Mouse (Mus musculus) 3T3-L1 (cell line): ENCODE data around the gene Agpat3.
A peak's percentile ranks its signal among the peaks of the same experiment; 100 is the strongest.
"Not testable (repeated sequence)": the region's sequence is repeated elsewhere in the genome, so short reads cannot be mapped to it uniquely, and the experiment has no call there.

Experiments used
- DNase-seq: peaks from one replicate; pipeline ENCODE4 v3.0.0-alpha.2; 2015; ENCODE audit warnings: low read depth, low spot score

The Agpat3 gene

GRCm38 (mm10) chr10:78361951-78362350, 9.7 kb upstream of the Agpat3 start:
- DNase-seq, result peak; percentile 7

GRCm38 (mm10) chr10:78360290-78360711, 8.0 kb upstream of the Agpat3 start:
- peak; percentile 93 for DNase-seq

- not testable (repeated sequence) for DNase-seq
Observed at GRCm38 (mm10) chr10:78358999-78359398, 6.7 kb upstream of the Agpat3 start.

- no peak for DNase-seq
Observed at GRCm38 (mm10) chr10:78358266-78358665, 6.0 kb upstream of the Agpat3 start.

- DNase-seq, result no peak
Observed at GRCm38 (mm10) chr10:78357742-78358141, 5.5 kb upstream of the Agpat3 start.

- peak; percentile 46 for DNase-seq
Observed at GRCm38 (mm10) chr10:78355931-78356593, 3.8 kb upstream of the Agpat3 start.

- no peak for DNase-seq
Observed at GRCm38 (mm10) chr10:78353196-78353595, 907 bp upstream of the Agpat3 start.

- DNase-seq, result no peak
Observed at GRCm38 (mm10) chr10:78352666-78353030, 359 bp upstream of the Agpat3 start.

GRCm38 (mm10) chr10:78351564-78351886, 764 bp downstream of the Agpat3 start:
- DNase-seq, result peak; percentile 20

GRCm38 (mm10) chr10:78350796-78351556, 1.3 kb downstream of the Agpat3 start:
- DNase-seq, result peak; percentile 45

- DNase-seq, result peak; percentile 43
Observed at GRCm38 (mm10) chr10:78349464-78350165, 2.7 kb downstream of the Agpat3 start.

GRCm38 (mm10) chr10:78348211-78348610, 4.1 kb downstream of the Agpat3 start:
- peak; percentile 48 for DNase-seq

GRCm38 (mm10) chr10:78347486-78347885, 4.8 kb downstream of the Agpat3 start:
- no peak for DNase-seq

- DNase-seq, result no peak
Observed at GRCm38 (mm10) chr10:78345466-78345865, 6.8 kb downstream of the Agpat3 start.

- DNase-seq, result peak; percentile 32
Observed at GRCm38 (mm10) chr10:78342091-78342490, 10.2 kb downstream of the Agpat3 start.

GRCm38 (mm10) chr10:78338180-78338579, 14.1 kb downstream of the Agpat3 start:
- DNase-seq, result peak; percentile 94

GRCm38 (mm10) chr10:78334923-78335561, 17.2 kb downstream of the Agpat3 start:
- no peak for DNase-seq

GRCm38 (mm10) chr10:78331577-78331976, 20.7 kb downstream of the Agpat3 start:
- no peak for DNase-seq

- DNase-seq, result peak; percentile 71
Observed at GRCm38 (mm10) chr10:78329305-78329704, 23.0 kb downstream of the Agpat3 start.

GRCm38 (mm10) chr10:78328011-78328575, 24.2 kb downstream of the Agpat3 start:
- no peak for DNase-seq

GRCm38 (mm10) chr10:78325916-78326647, 26.2 kb downstream of the Agpat3 start:
- DNase-seq, result no peak
